Mouse (Mus musculus) liver, adult 2 months (tissue): ENCODE measurements at regions not wholly inside any gene's neighbourhood (a gene's known extent, or its start where the extent isn't known, plus 50 kb on each side); places are given as distances from the start of the nearest gene placed in this dataset.

Experiments used
- CTCF ChIP-seq: fragments of 200-500 bp; IDR thresholded peaks from 2 replicates; pipeline ENCODE4 v1.5.1; 2011; ENCODE audit warnings: low read depth, low read length, control low read depth
- POLR2A ChIP-seq: fragments of 200-500 bp; IDR thresholded peaks from 2 replicates; pipeline ENCODE4 v1.6.1; 2011; ENCODE audit warnings: low read length, control low read depth; ENCODE audit not compliant: insufficient read depth; ENCODE audit errors: extremely low read depth

DNA sequence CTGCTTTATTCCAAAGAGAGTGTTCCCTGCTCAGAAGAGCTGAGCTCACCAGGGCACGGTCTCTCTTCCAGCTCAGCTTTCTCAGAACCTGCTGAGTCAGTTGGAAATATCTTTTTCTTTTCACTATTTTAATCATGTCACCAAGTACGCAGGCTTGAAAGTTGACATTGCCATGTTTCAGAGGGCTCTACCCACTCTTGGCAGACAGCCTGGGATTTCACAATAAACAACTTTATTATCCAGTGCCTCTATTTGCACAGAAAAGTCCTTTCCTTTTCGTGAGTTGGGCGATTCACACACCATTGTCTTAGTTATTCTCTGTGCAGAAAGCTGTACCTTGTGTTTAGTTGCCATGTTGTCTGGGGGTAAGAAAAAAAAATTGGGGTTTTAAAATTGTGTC lies 54.0 kb upstream of the Pabpc6 start:
- TF ChIP-seq POLR2A (no peak), CTCF (no peak)
